Mouse (Mus musculus): ENCODE data around the gene Gpa33. TPM values are rescaled to one million over a fixed set of nuclear protein-coding genes. Genes with fewer than 3 reads are reported as not detected.

Gpa33 gene
- polyA plus RNA-seq, 1 experiment from 2014 or later = 0.85 TPM

GRCm38 (mm10) chr1:166181510-166181909 is 51.5 kb downstream of the Gpa33 start:
- WGBS = 85% methylated on average over 7 of the region's 7 CpGs

DNA sequence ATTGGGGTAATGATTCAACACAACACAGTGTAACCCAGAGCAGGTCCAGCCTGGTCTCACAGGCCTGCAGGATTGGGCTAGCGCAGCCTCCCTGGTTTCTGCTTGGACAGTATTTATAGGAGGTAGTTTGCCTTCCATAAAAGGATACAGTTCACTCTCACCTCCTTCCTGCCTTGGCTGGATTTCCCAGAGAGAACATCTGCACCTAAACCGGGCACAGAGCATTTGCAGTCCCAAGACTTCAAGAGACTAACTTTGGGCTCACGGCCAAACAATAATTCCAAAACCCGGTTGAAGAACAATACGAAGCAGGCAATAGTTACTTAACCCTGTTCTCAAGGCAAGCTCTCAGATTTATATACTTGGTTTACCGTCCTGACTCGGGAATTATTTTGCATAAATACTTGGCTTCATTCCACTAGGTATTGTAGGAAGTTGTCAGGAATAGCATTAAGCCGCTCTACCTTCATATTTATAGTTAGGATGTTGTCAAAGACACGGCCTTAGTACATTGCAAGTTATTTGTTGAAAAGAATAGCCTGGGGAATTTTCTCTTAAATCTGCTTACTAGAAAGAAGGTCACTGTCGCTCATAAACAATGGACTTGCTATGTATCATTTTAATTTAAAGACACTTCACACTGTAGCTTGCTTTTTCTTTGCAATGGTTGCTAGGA is 53.1 kb downstream of the Gpa33 start:
- Histone ChIP-seq H3K36me3 (ENCODE audit: insufficient read depth, low read length) (no peaks in the 10 kb centered on the region), H3K9me3 (ENCODE audit: low read length) (no peaks in the 10 kb centered on the region), H3K4me3 (ENCODE audit: low read length) (no peak overlapping the region), H3K4me1 (ENCODE audit: insufficient read depth, low read length) (no peaks in the 10 kb centered on the region; the same call in 1 of the 2 replicates), H3K27ac (ENCODE audit: low read length) (no peak overlapping the region), H3K9ac (replicated peaks; ENCODE audit: low read length) (no peak overlapping the region), H3K27me3 (ENCODE audit: insufficient read depth, low read length) (no peaks in the 10 kb centered on the region), H3K4me2 (replicated peaks; ENCODE audit: low read depth, low read length) (no peak overlapping the region)
- ATAC-seq (ENCODE audit: low FRiP score, low TSS enrichment) = peak; percentile 54; the same call in 1 of the 2 replicates
- WGBS = 46% methylated on average over 10 of the region's 10 CpGs

More at GRCm38 (mm10) chr1:166181510-166181909, 51.5 kb downstream of the Gpa33 start:
- ATAC-seq (ENCODE audit: low FRiP score, low TSS enrichment) = no peak
- no peaks in the 10 kb centered on the region for H3K27me3 ChIP-seq (ENCODE audit: insufficient read depth, low read length)
- no peak overlapping the region for H3K9ac ChIP-seq (replicated peaks; ENCODE audit: low read length)
- no peaks in the 10 kb centered on the region for H3K36me3 ChIP-seq (ENCODE audit: insufficient read depth, low read length)
- H3K4me2 ChIP-seq (replicated peaks; ENCODE audit: low read depth, low read length) = no peak overlapping the region
- H3K4me1 ChIP-seq (ENCODE audit: insufficient read depth, low read length) = no peaks in the 10 kb centered on the region; the same call in 1 of the 2 replicates
- H3K27ac ChIP-seq (ENCODE audit: low read length) = no peak overlapping the region
- no peak overlapping the region for H3K4me3 ChIP-seq (ENCODE audit: low read length)
- H3K9me3 ChIP-seq (ENCODE audit: low read length) = no peaks in the 10 kb centered on the region

DNA sequence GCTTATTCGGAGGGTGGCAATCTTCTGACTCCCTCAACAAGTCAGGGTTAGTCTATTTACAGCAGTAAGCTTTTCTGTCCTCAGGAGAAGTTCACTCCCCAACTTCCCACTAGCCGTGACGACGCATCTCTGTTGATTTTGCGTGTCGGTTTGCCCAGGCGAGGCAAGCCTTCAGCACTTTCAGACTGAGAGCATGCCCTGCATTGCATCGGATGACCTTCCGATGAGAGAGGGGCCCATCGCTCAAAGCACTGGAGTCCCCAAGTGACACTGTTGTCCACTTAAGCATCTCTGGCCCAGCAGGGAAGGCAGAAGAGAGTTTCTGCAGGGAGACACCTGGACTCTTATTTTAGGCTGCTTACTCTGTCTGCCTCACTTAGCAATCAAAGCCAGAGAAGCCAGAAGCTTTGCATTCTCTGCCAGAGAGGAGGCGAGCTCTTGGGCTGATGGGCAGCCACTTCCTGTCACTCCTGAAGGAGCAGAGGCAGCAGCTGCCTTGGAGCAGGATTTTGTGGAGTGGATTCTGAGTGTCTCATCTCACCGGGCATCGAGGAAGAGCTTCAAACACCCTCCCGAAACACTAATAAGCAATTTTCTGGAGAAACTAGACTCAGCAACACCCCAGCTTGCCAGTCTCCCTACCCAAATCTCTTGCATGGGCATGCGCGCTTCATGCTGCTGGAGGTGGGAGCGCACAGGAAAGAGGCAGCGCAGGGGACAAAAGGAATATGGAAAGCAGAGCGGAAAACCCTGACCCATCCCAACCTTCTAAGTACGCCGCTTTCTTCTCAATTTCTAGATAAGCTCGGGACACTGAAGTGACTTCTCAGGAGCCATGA is 54.6 kb downstream of the Gpa33 start:
- Histone ChIP-seq H3K36me3 (ENCODE audit: insufficient read depth, low read length) (no peaks in the 10 kb centered on the region), H3K27ac (ENCODE audit: low read length) (no peak overlapping the region), H3K4me3 (ENCODE audit: low read length) (no peak overlapping the region), H3K27me3 (ENCODE audit: insufficient read depth, low read length) (no peaks in the 10 kb centered on the region), H3K4me2 (replicated peaks; ENCODE audit: low read depth, low read length) (no peak overlapping the region), H3K9me3 (ENCODE audit: low read length) (no peaks in the 10 kb centered on the region), H3K9ac (replicated peaks; ENCODE audit: low read length) (no peak overlapping the region), H3K4me1 (ENCODE audit: insufficient read depth, low read length) (no peaks in the 10 kb centered on the region; the same call in 1 of the 2 replicates)
- 68% methylated on average over 22 of the region's 22 CpGs for WGBS
- ATAC-seq (ENCODE audit: low FRiP score, low TSS enrichment) = no peak

GRCm38 (mm10) chr1:166185357-166185756 is 55.3 kb downstream of the Gpa33 start:
- H3K27ac ChIP-seq (ENCODE audit: low read length) = no peak overlapping the region
- H3K9ac ChIP-seq (replicated peaks; ENCODE audit: low read length) = no peak overlapping the region
- WGBS = 78% methylated on average over 5 of the region's 5 CpGs
- no peaks in the 10 kb centered on the region; the same call in 1 of the 2 replicates for H3K4me1 ChIP-seq (ENCODE audit: insufficient read depth, low read length)
- no peak overlapping the region for H3K4me3 ChIP-seq (ENCODE audit: low read length)
- H3K9me3 ChIP-seq (ENCODE audit: low read length) = no peaks in the 10 kb centered on the region
- no peaks in the 10 kb centered on the region for H3K36me3 ChIP-seq (ENCODE audit: insufficient read depth, low read length)
- ATAC-seq (ENCODE audit: low FRiP score, low TSS enrichment) = no peak
- no peaks in the 10 kb centered on the region for H3K27me3 ChIP-seq (ENCODE audit: insufficient read depth, low read length)
- no peak overlapping the region for H3K4me2 ChIP-seq (replicated peaks; ENCODE audit: low read depth, low read length)

DNA sequence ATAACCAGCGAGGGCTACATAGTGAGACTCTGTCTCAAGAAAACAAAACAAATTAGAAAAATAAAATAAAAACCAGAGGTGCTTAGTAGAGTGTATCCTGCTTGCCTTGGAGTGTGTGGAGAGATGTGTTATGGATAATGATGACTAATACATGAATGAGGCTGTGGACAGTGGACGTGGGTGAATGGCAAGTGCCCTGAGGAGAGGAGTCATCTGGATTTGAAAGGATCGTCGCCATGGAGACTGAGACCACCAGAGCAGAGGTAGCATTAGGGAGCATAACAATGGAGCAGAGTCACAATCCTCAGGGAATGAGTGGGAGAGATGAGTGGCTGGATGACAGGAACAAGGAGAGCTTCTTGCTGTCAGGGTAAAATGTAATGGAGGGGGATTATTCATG is 59.8 kb downstream of the Gpa33 start:
- no peak for ATAC-seq (ENCODE audit: low FRiP score, low TSS enrichment)
- Histone ChIP-seq H3K27me3 (ENCODE audit: insufficient read depth, low read length) (no peaks in the 10 kb centered on the region), H3K9me3 (ENCODE audit: low read length) (no peaks in the 10 kb centered on the region), H3K4me2 (replicated peaks; ENCODE audit: low read depth, low read length) (no peak overlapping the region), H3K36me3 (ENCODE audit: insufficient read depth, low read length) (no peaks in the 10 kb centered on the region), H3K9ac (replicated peaks; ENCODE audit: low read length) (no peak overlapping the region), H3K27ac (ENCODE audit: low read length) (no peak overlapping the region), H3K4me1 (ENCODE audit: insufficient read depth, low read length) (no peaks in the 10 kb centered on the region), H3K4me3 (ENCODE audit: low read length) (no peak overlapping the region)
- 86% methylated on average over 4 of the region's 4 CpGs for WGBS

DNA sequence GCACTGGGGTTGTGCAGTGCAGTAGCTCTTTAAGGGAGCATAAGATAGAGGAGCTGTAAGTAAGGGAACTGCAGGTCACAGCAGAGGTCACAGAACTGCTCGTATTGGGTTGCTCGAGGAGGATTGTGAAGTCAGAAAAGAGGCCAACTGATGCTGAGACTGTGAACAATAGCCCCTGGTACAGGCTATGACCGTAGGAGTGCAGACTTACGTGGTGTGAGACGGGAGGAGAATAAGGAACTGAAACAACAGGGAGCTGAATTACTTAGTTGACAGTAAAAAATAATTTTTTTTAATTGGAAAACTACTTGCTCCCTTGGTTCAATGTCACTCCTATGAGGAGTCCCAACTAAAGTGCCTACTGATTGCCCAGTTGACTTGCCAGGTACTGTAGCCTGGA is 74.1 kb downstream of the Gpa33 start:
- H3K27ac ChIP-seq (ENCODE audit: low read length) = no peak overlapping the region
- no peaks in the 10 kb centered on the region for H3K36me3 ChIP-seq (ENCODE audit: insufficient read depth, low read length)
- WGBS = 28% methylated on average over 5 of the region's 5 CpGs
- no peak overlapping the region for H3K9ac ChIP-seq (replicated peaks; ENCODE audit: low read length)
- no peak overlapping the region for H3K4me2 ChIP-seq (replicated peaks; ENCODE audit: low read depth, low read length)
- no peaks in the 10 kb centered on the region for H3K9me3 ChIP-seq (ENCODE audit: low read length)
- ATAC-seq (ENCODE audit: low FRiP score, low TSS enrichment) = no peak
- H3K4me3 ChIP-seq (ENCODE audit: low read length) = no peak overlapping the region
- H3K27me3 ChIP-seq (ENCODE audit: insufficient read depth, low read length) = no peaks in the 10 kb centered on the region
- H3K4me1 ChIP-seq (ENCODE audit: insufficient read depth, low read length) = no peaks in the 10 kb centered on the region

GRCm38 (mm10) chr1:166205159-166205558 is 75.1 kb downstream of the Gpa33 start:
- Histone ChIP-seq H3K9me3 (ENCODE audit: low read length) (no peaks in the 10 kb centered on the region), H3K4me1 (ENCODE audit: insufficient read depth, low read length) (no peaks in the 10 kb centered on the region), H3K27me3 (ENCODE audit: insufficient read depth, low read length) (no peaks in the 10 kb centered on the region), H3K4me3 (ENCODE audit: low read length) (no peak overlapping the region), H3K36me3 (ENCODE audit: insufficient read depth, low read length) (no peaks in the 10 kb centered on the region), H3K9ac (replicated peaks; ENCODE audit: low read length) (no peak overlapping the region), H3K27ac (ENCODE audit: low read length) (no peak overlapping the region), H3K4me2 (replicated peaks; ENCODE audit: low read depth, low read length) (no peak overlapping the region)
- 0 out of 2 replicates have a peak, but pooled peaks have one; percentile 57 for ATAC-seq (ENCODE audit: low FRiP score, low TSS enrichment)
- WGBS = 30% methylated on average over 3 of the region's 3 CpGs

DNA sequence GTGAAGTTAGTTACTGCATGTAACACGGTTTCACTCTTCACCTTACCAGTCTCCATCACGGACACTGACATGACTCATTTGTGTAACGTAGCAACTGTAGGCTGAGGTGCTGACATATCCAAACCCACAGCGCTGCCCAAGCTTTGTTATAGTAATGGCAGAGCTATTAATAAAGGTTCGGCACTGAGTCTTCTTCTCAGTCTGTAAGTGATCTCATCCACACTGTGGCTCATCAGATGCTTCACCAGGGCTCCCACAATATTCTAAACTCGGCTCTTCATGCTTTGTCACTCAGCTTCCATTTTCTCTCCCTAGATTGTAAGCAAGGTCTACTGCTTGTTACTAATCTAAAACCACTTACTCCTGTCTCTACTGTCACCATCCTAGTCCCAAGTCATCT is 79.3 kb downstream of the Gpa33 start:
- Histone ChIP-seq H3K27me3 (ENCODE audit: insufficient read depth, low read length) (no peaks in the 10 kb centered on the region), H3K4me3 (ENCODE audit: low read length) (no peak overlapping the region), H3K36me3 (ENCODE audit: insufficient read depth, low read length) (no peaks in the 10 kb centered on the region), H3K9me3 (ENCODE audit: low read length) (no peaks in the 10 kb centered on the region), H3K27ac (ENCODE audit: low read length) (no peak overlapping the region), H3K9ac (replicated peaks; ENCODE audit: low read length) (no peak overlapping the region), H3K4me1 (ENCODE audit: insufficient read depth, low read length) (no peaks in the 10 kb centered on the region), H3K4me2 (replicated peaks; ENCODE audit: low read depth, low read length) (no peak overlapping the region)
- 87% methylated on average over 6 of the region's 6 CpGs for WGBS
- ATAC-seq (ENCODE audit: low FRiP score, low TSS enrichment) = no peak

- Histone ChIP-seq H3K4me1 (ENCODE audit: insufficient read depth, low read length) (no peaks in the 10 kb centered on the region), H3K27me3 (ENCODE audit: insufficient read depth, low read length) (no peaks in the 10 kb centered on the region), H3K9ac (replicated peaks; ENCODE audit: low read length) (no peak overlapping the region), H3K4me3 (ENCODE audit: low read length) (no peak overlapping the region), H3K9me3 (ENCODE audit: low read length) (no peaks in the 10 kb centered on the region), H3K27ac (ENCODE audit: low read length) (no peak overlapping the region), H3K36me3 (ENCODE audit: insufficient read depth, low read length) (no peaks in the 10 kb centered on the region), H3K4me2 (replicated peaks; ENCODE audit: low read depth, low read length) (no peak overlapping the region)
- WGBS = 85% methylated on average over 4 of the region's 4 CpGs
- no peak for ATAC-seq (ENCODE audit: low FRiP score, low TSS enrichment)
Measured at GRCm38 (mm10) chr1:166214181-166214580, 84.1 kb downstream of the Gpa33 start.
